Mouse (Mus musculus) liver, embryonic 16.5 days (tissue): ENCODE measurements around the gene Mtfr1l. TPM values are rescaled to one million over a fixed set of nuclear protein-coding genes. Genes with fewer than 3 reads are reported as not detected.

ENCODE experiments used
- ATAC-seq: fragments of 200-750 bp; cut with Nextera tagmentation; 2 replicates; pipeline ENCODE4 v1.8.0; 2017; ENCODE audit warnings: low read depth, mild to moderate bottlenecking, moderate number of reproducible peaks, moderate library complexity
- H3K27ac ChIP-seq: fragments of 300-500 bp; sonication (generic); 2 replicates; pipeline ENCODE4 v1.5.1; 2014; ENCODE audit warnings: mild to moderate bottlenecking, low read length
- H3K27me3 ChIP-seq: fragments of 300-500 bp; sonication (generic); 2 replicates; pipeline ENCODE4 v1.6.1; 2014; ENCODE audit warnings: low read depth, low read length, mixed read lengths; ENCODE audit not compliant: control insufficient read depth, insufficient read depth
- H3K36me3 ChIP-seq: fragments of 300-500 bp; sonication (generic); 2 replicates; pipeline ENCODE4 v1.6.1; 2014; ENCODE audit warnings: mild to moderate bottlenecking; ENCODE audit not compliant: control insufficient read depth, insufficient read depth
- H3K4me1 ChIP-seq: fragments of 300-500 bp; sonication (generic); 2 replicates; pipeline ENCODE4 v1.6.1; 2014; ENCODE audit warnings: low read depth, low read length, mixed read lengths; ENCODE audit not compliant: control insufficient read depth
- H3K4me2 ChIP-seq: fragments of 300-500 bp; sonication (generic); 2 replicates; pipeline ENCODE4 v1.6.1; 2014; ENCODE audit warnings: low read depth, low read length, mixed read lengths
- H3K4me3 ChIP-seq: fragments of 300-500 bp; sonication (generic); 2 replicates; pipeline ENCODE4 v1.5.1; 2014; ENCODE audit warnings: low read depth, mild to moderate bottlenecking, low read length
- H3K9ac ChIP-seq: fragments of 300-500 bp; sonication (generic); 2 replicates; pipeline ENCODE4 v1.6.1; 2014; ENCODE audit warnings: low read depth, low read length
- H3K9me3 ChIP-seq: fragments of 300-500 bp; sonication (generic); replicated peaks from 2 replicates; pipeline ENCODE4 v1.6.1; 2016; ENCODE audit warnings: low read length; ENCODE audit not compliant: control insufficient read depth
- WGBS: fragments of 180-500 bp; shearing (Covaris S2); extraction: QIAGEN DNeasy Blood & Tissue Kit; methylation state at CpG from one replicate; pipeline ENCODE4 v1.1.7; 2014; ENCODE audit not compliant: insufficient replicate concordance; 5-methylcytosine and 5-hydroxymethylcytosine counted together
- polyA plus RNA-seq: library from polyadenylated mRNA; unstranded; fragments of >200 nt; fragmentation: Nextera tagmentation; extraction: Ambion mirVana; gene quantifications from 2 replicates; pipeline ENCODE4 v1.2.1, GENCODE M21; 2015

The Mtfr1l gene
- 36.2 and 36.4 TPM in 2 replicates for polyA plus RNA-seq

DNA sequence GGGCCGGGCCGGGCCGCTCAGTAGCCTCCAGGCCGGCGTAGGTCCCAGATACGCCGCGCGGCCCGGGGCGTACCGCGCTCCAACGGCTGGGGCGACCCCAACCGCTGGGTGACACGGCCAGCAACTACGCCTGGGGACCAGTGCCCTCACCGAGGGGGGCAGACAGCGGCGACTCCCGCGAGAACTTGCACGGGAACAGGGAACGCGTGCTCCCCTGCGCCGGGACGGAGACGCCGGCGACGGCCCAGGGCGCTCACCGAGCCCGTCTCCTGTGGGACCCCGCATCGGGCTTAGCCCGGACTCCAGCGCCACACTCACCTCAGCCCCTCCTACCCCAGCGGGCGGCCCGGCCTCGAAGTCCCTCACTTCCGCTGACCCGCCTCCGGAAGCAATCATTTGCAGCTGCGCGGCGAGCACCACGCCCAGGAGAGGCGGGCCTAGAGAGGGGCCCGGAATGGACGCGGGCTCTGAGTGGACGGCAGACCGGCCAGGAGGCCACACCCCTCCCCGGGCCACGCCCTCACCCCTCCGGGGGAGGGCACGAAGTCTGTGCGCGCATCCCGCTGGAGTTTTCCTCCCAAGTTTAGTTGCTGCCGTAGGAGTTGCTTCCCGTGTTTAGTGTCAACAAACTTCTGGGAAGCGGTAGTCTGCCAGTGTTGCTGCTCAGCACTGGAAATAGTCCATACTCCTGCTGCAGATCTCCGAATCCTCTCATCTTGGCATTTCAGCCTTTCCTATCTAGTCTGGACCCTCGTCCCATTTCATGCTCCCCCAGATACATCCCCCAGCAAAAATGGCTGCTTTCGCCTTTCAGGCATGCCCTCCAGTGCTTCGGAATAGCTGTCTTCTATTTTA is at the start of gene Mtfr1l:
TSS of gene Mtfr1l (minus strand) at position 456 of the 855 bp plus-strand sequence.
- peaks cover under 1% of the 10 kb centered on the region; the same call in 1 of the 2 replicates for H3K36me3 ChIP-seq

DNA sequence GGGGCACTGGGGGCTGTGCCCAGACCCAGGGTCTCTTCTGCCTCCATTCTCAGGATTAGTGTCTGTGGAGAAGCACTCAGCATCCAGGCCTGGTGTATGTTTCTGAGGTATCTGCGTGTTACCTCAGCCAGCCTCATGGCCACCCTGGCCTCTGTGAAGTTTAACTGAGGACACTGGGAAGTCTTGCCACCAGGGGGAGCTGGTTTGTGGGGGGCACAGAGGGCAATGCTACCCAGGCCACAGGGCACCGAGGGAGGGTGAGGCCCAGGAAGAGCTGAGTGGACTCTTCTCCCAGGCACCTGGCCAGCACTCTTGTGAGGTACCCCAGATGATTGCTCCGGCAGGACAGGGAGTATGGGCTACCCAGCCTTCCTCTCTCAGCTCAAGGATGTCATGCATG is 48.3 kb upstream of the Mtfr1l start:
- H3K36me3 ChIP-seq, result no peaks in the 10 kb centered on the region
- WGBS, result 53% methylated on average over 3 of the region's 3 CpGs
- no peaks in the 10 kb centered on the region for H3K27me3 ChIP-seq
- H3K4me2 ChIP-seq, result no peak overlapping the region
- H3K9ac ChIP-seq, result no peak overlapping the region
- H3K9me3 ChIP-seq, result no peaks in the 10 kb centered on the region
- ATAC-seq, result no peak
- H3K4me1 ChIP-seq, result peaks cover 4% of the 10 kb centered on the region
- no peak overlapping the region for H3K27ac ChIP-seq
- no peak overlapping the region for H3K4me3 ChIP-seq

More for the DNA sequence above, at the start of gene Mtfr1l:
- H3K4me2 ChIP-seq, result peak within 1 kb of the TSS; percentile 99
- peak within 1 kb of the TSS; percentile 79 for H3K27ac ChIP-seq
- H3K4me3 ChIP-seq, result peak within 1 kb of the TSS; percentile 96
- peaks cover 28% of the 10 kb centered on the region for H3K4me1 ChIP-seq
- ATAC-seq, result peak; percentile 98
- no peaks in the 10 kb centered on the region for H3K9me3 ChIP-seq
- peak within 1 kb of the TSS; percentile 89 for H3K9ac ChIP-seq
- H3K27me3 ChIP-seq, result no peaks in the 10 kb centered on the region
- WGBS, result under 1% methylated on average over 69 of the region's 71 CpGs

GRCm38 (mm10) chr4:134581365-134581764 is 46.2 kb upstream of the Mtfr1l start:
- no peak overlapping the region for H3K27ac ChIP-seq
- WGBS, result 57% methylated on average over 8 of the region's 8 CpGs
- no peaks in the 10 kb centered on the region for H3K36me3 ChIP-seq
- no peak overlapping the region for H3K9ac ChIP-seq
- ATAC-seq, result no peak
- no peak overlapping the region for H3K4me2 ChIP-seq
- H3K4me1 ChIP-seq, result no peaks in the 10 kb centered on the region; the same call in 1 of the 2 replicates
- no peak overlapping the region for H3K4me3 ChIP-seq
- H3K27me3 ChIP-seq, result no peaks in the 10 kb centered on the region
- no peaks in the 10 kb centered on the region for H3K9me3 ChIP-seq

DNA sequence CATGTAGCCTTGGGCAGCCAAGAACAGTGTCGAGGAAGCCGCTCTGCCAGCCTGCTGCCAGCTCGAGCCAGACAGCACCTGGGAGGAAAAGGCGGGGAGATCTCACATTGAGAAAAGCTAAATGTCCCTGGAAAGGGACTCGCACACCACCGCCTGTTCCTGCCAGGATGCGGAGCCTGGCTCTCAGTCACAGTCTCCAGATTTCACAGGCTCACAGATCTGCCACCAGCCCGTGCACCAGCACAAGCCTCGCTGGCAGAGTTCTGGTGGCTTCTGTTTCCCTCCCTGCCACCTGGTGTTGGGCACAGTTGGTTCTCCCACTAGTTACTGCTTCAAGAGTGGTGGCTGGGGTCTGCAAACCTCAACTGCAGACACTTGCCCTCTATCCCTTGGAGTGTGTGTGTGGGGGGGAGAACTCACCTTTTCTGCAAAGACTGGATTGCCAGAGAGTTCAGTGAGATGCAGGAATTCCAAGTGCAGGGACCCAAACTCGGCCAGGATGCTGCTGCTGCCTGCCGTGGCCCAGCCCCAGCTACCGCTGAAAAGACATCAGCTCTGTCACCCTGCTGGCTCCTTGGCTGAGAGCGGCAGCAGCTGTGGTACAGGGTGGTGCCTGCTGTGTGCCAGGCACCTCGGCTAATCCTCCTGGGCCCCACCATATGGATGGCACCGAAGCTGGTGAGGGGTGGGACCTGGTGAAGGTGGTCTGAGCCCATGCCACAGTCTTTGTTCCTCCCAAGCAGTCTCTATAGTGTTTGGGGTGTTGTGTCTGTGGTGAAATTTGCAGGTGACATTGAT is 45.4 kb upstream of the Mtfr1l start:
- H3K27ac ChIP-seq, result no peak overlapping the region
- no peak for ATAC-seq
- no peak overlapping the region for H3K4me3 ChIP-seq
- H3K9ac ChIP-seq, result no peak overlapping the region
- no peaks in the 10 kb centered on the region for H3K9me3 ChIP-seq
- no peak overlapping the region for H3K4me2 ChIP-seq
- WGBS, result 72% methylated on average over 15 of the region's 15 CpGs
- H3K36me3 ChIP-seq, result no peaks in the 10 kb centered on the region
- H3K4me1 ChIP-seq, result no peaks in the 10 kb centered on the region; the same call in 1 of the 2 replicates
- no peaks in the 10 kb centered on the region for H3K27me3 ChIP-seq

GRCm38 (mm10) chr4:134579620-134580019 is 44.4 kb upstream of the Mtfr1l start:
- Histone ChIP-seq H3K27me3 (no peaks in the 10 kb centered on the region), H3K9me3 (no peaks in the 10 kb centered on the region), H3K4me3 (no peak overlapping the region), H3K36me3 (no peaks in the 10 kb centered on the region), H3K27ac (no peak overlapping the region), H3K4me2 (no peak overlapping the region), H3K9ac (no peak overlapping the region), H3K4me1 (no peaks in the 10 kb centered on the region; the same call in 1 of the 2 replicates)
- ATAC-seq, result no peak
- WGBS, result 18% methylated on average over 5 of the region's 5 CpGs

- no peaks in the 10 kb centered on the region for H3K36me3 ChIP-seq
- no peak overlapping the region for H3K27ac ChIP-seq
- H3K9me3 ChIP-seq, result no peaks in the 10 kb centered on the region
- no peak for ATAC-seq
- 19% methylated on average over 11 of the region's 11 CpGs for WGBS
- H3K9ac ChIP-seq, result no peak overlapping the region
- H3K4me1 ChIP-seq, result no peaks in the 10 kb centered on the region; the same call in 1 of the 2 replicates
- H3K4me3 ChIP-seq, result no peak overlapping the region
- H3K27me3 ChIP-seq, result no peaks in the 10 kb centered on the region
- H3K4me2 ChIP-seq, result no peak overlapping the region
These were observed 44.0 kb upstream of the Mtfr1l start for GRCm38 (mm10) chr4:134579212-134579611.

- no peaks in the 10 kb centered on the region; the same call in 1 of the 2 replicates for H3K4me1 ChIP-seq
- H3K9ac ChIP-seq, result no peak overlapping the region
- H3K9me3 ChIP-seq, result no peaks in the 10 kb centered on the region
- H3K27me3 ChIP-seq, result no peaks in the 10 kb centered on the region
- no peak for ATAC-seq
- WGBS, result 56% methylated on average over 5 of the region's 5 CpGs
- H3K27ac ChIP-seq, result no peak overlapping the region
- H3K36me3 ChIP-seq, result no peaks in the 10 kb centered on the region
- no peak overlapping the region for H3K4me2 ChIP-seq
- H3K4me3 ChIP-seq, result no peak overlapping the region
These were observed 43.2 kb upstream of the Mtfr1l start for GRCm38 (mm10) chr4:134578407-134578806.

GRCm38 (mm10) chr4:134577281-134577680 is 42.1 kb upstream of the Mtfr1l start:
- no peak overlapping the region for H3K4me2 ChIP-seq
- WGBS, result 83% methylated on average over 2 of the region's 2 CpGs
- no peaks in the 10 kb centered on the region; the same call in 1 of the 2 replicates for H3K4me1 ChIP-seq
- no peaks in the 10 kb centered on the region for H3K9me3 ChIP-seq
- H3K36me3 ChIP-seq, result no peaks in the 10 kb centered on the region
- no peak overlapping the region for H3K27ac ChIP-seq
- H3K27me3 ChIP-seq, result no peaks in the 10 kb centered on the region
- no peak overlapping the region for H3K9ac ChIP-seq
- ATAC-seq, result no peak
- no peak overlapping the region for H3K4me3 ChIP-seq
